Mouse (Mus musculus) liver, embryonic 16.5 days (tissue): ENCODE results near the gene Tuba1b. TPM values are rescaled to one million over a fixed set of nuclear protein-coding genes. Genes with fewer than 3 reads are reported as not detected.

ENCODE experiments used
- ATAC-seq: fragments of 200-750 bp; cut with Nextera tagmentation; 2 replicates; pipeline ENCODE4 v1.8.0; 2017; ENCODE audit warnings: low read depth, mild to moderate bottlenecking, moderate number of reproducible peaks, moderate library complexity
- H3K27ac ChIP-seq: fragments of 300-500 bp; sonication (generic); 2 replicates; pipeline ENCODE4 v1.5.1; 2014; ENCODE audit warnings: mild to moderate bottlenecking, low read length
- H3K27me3 ChIP-seq: fragments of 300-500 bp; sonication (generic); 2 replicates; pipeline ENCODE4 v1.6.1; 2014; ENCODE audit warnings: low read depth, low read length, mixed read lengths; ENCODE audit not compliant: control insufficient read depth, insufficient read depth
- H3K36me3 ChIP-seq: fragments of 300-500 bp; sonication (generic); 2 replicates; pipeline ENCODE4 v1.6.1; 2014; ENCODE audit warnings: mild to moderate bottlenecking; ENCODE audit not compliant: control insufficient read depth, insufficient read depth
- H3K4me1 ChIP-seq: fragments of 300-500 bp; sonication (generic); 2 replicates; pipeline ENCODE4 v1.6.1; 2014; ENCODE audit warnings: low read depth, low read length, mixed read lengths; ENCODE audit not compliant: control insufficient read depth
- H3K4me2 ChIP-seq: fragments of 300-500 bp; sonication (generic); 2 replicates; pipeline ENCODE4 v1.6.1; 2014; ENCODE audit warnings: low read depth, low read length, mixed read lengths
- H3K4me3 ChIP-seq: fragments of 300-500 bp; sonication (generic); 2 replicates; pipeline ENCODE4 v1.5.1; 2014; ENCODE audit warnings: low read depth, mild to moderate bottlenecking, low read length
- H3K9ac ChIP-seq: fragments of 300-500 bp; sonication (generic); 2 replicates; pipeline ENCODE4 v1.6.1; 2014; ENCODE audit warnings: low read depth, low read length
- H3K9me3 ChIP-seq: fragments of 300-500 bp; sonication (generic); replicated peaks from 2 replicates; pipeline ENCODE4 v1.6.1; 2016; ENCODE audit warnings: low read length; ENCODE audit not compliant: control insufficient read depth
- WGBS: fragments of 180-500 bp; shearing (Covaris S2); extraction: QIAGEN DNeasy Blood & Tissue Kit; methylation state at CpG from one replicate; pipeline ENCODE4 v1.1.7; 2014; ENCODE audit not compliant: insufficient replicate concordance; 5-methylcytosine and 5-hydroxymethylcytosine counted together
- polyA plus RNA-seq: library from polyadenylated mRNA; unstranded; fragments of >200 nt; fragmentation: Nextera tagmentation; extraction: Ambion mirVana; gene quantifications from 2 replicates; pipeline ENCODE4 v1.2.1, GENCODE M21; 2015

Gene Tuba1b
- polyA plus RNA-seq, 1 experiment from 2014 or later, result 934 TPM

GRCm38 (mm10) chr15:98891198-98891742 lies 43.1 kb downstream of the Tuba1b start:
- Histone ChIP-seq H3K27me3 (peaks cover 38% of the 10 kb centered on the region), H3K4me1 (peaks cover 32% of the 10 kb centered on the region), H3K9me3 (no peaks in the 10 kb centered on the region), H3K27ac (no peak overlapping the region), H3K4me3 (no peak overlapping the region), H3K36me3 (no peaks in the 10 kb centered on the region), H3K4me2 (peak overlapping the region; percentile 26), H3K9ac (no peak overlapping the region)
- 23% methylated on average over 19 of the region's 19 CpGs for WGBS
- no peak for ATAC-seq

- Histone ChIP-seq H3K27me3 (peaks cover under 1% of the 10 kb centered on the region), H3K36me3 (no peaks in the 10 kb centered on the region), H3K4me3 (no peak overlapping the region), H3K9me3 (no peaks in the 10 kb centered on the region), H3K9ac (no peak overlapping the region), H3K27ac (no peak overlapping the region), H3K4me1 (peaks cover 7% of the 10 kb centered on the region), H3K4me2 (no peak overlapping the region)
- 78% methylated on average over 7 of the region's 7 CpGs for WGBS
- ATAC-seq, result no peak
Measured at GRCm38 (mm10) chr15:98887526-98887925, 46.8 kb downstream of the Tuba1b start.

GRCm38 (mm10) chr15:98886667-98887387 lies 47.5 kb downstream of the Tuba1b start:
- Histone ChIP-seq H3K4me2 (no peak overlapping the region), H3K27ac (no peak overlapping the region), H3K4me3 (no peak overlapping the region), H3K27me3 (no peaks in the 10 kb centered on the region), H3K9ac (no peak overlapping the region), H3K36me3 (no peaks in the 10 kb centered on the region), H3K9me3 (no peaks in the 10 kb centered on the region), H3K4me1 (peaks cover 9% of the 10 kb centered on the region)
- WGBS, result 56% methylated on average over 8 of the region's 8 CpGs
- no peak for ATAC-seq

GRCm38 (mm10) chr15:98884106-98884505 lies 50.3 kb downstream of the Tuba1b start:
- peaks cover 18% of the 10 kb centered on the region for H3K4me1 ChIP-seq
- H3K9me3 ChIP-seq, result no peaks in the 10 kb centered on the region
- no peaks in the 10 kb centered on the region for H3K27me3 ChIP-seq
- no peak overlapping the region for H3K4me3 ChIP-seq
- 68% methylated on average over 1 of the region's 1 CpGs for WGBS
- no peak overlapping the region for H3K4me2 ChIP-seq
- H3K27ac ChIP-seq, result no peak overlapping the region
- H3K9ac ChIP-seq, result no peak overlapping the region
- ATAC-seq, result no peak
- H3K36me3 ChIP-seq, result no peaks in the 10 kb centered on the region

GRCm38 (mm10) chr15:98883661-98884060 lies 50.7 kb downstream of the Tuba1b start:
- H3K9me3 ChIP-seq, result no peaks in the 10 kb centered on the region
- ATAC-seq, result no peak
- no peak overlapping the region for H3K9ac ChIP-seq
- H3K27me3 ChIP-seq, result no peaks in the 10 kb centered on the region
- H3K4me3 ChIP-seq, result no peak overlapping the region
- no peaks in the 10 kb centered on the region for H3K36me3 ChIP-seq
- H3K4me1 ChIP-seq, result peaks cover 18% of the 10 kb centered on the region
- H3K27ac ChIP-seq, result no peak overlapping the region
- no peak overlapping the region for H3K4me2 ChIP-seq

GRCm38 (mm10) chr15:98881656-98882008 lies 52.7 kb downstream of the Tuba1b start:
- H3K27me3 ChIP-seq, result no peaks in the 10 kb centered on the region
- peak overlapping the region; percentile 46 for H3K9ac ChIP-seq
- H3K4me2 ChIP-seq, result peak overlapping the region; percentile 97
- ATAC-seq, result no peak
- WGBS, result 15% methylated on average over 5 of the region's 5 CpGs
- H3K4me3 ChIP-seq, result peak overlapping the region; percentile 84
- H3K4me1 ChIP-seq, result peaks cover 22% of the 10 kb centered on the region
- no peaks in the 10 kb centered on the region for H3K36me3 ChIP-seq
- no peaks in the 10 kb centered on the region for H3K9me3 ChIP-seq
- H3K27ac ChIP-seq, result peak overlapping the region; percentile 69; the same call in 1 of the 2 replicates

Other genes starting within 250 kb of the Tuba1b start
- not detected in 2 replicates for gene Ccdc65, start 226.4 kb downstream of the Tuba1b start, polyA plus RNA-seq
- gene Fkbp11, start 206.4 kb downstream of the Tuba1b start, polyA plus RNA-seq, result 172 and 182 TPM in 2 replicates
- 10.5 and 12.0 TPM in 2 replicates for gene Arf3, start 171.4 kb downstream of the Tuba1b start, polyA plus RNA-seq
- gene Wnt10b, start 156.4 kb downstream of the Tuba1b start, polyA plus RNA-seq, result not detected in 2 replicates
- not detected in 2 replicates for gene Wnt1, start 144.7 kb downstream of the Tuba1b start, polyA plus RNA-seq
- gene Ddn, start 125.1 kb downstream of the Tuba1b start, polyA plus RNA-seq, result not detected in 2 replicates
- gene Prkag1, start 103.0 kb downstream of the Tuba1b start, polyA plus RNA-seq, result 86.8 and 90.6 TPM in 2 replicates
- gene Kmt2d, start 63.4 kb downstream of the Tuba1b start, polyA plus RNA-seq, result 3.9 and 4.0 TPM in 2 replicates
- gene Rhebl1, start 40.0 kb downstream of the Tuba1b start, polyA plus RNA-seq, result 2.9 and 3.4 TPM in 2 replicates
- gene Dhh, start 36.0 kb downstream of the Tuba1b start, polyA plus RNA-seq, result 0.11 TPM in 2 replicates
- gene Lmbr1l, start 16.3 kb downstream of the Tuba1b start, polyA plus RNA-seq, result 4.4 and 4.6 TPM in 2 replicates
- gene Gm49450, start 19.0 kb upstream of the Tuba1b start, polyA plus RNA-seq, result not detected in 2 replicates
- 48.1 and 57.9 TPM in 2 replicates for gene Tuba1a, start 19.1 kb upstream of the Tuba1b start, polyA plus RNA-seq
- 251 and 260 TPM in 2 replicates for gene Tuba1c, start 95.3 kb upstream of the Tuba1b start, polyA plus RNA-seq
- gene Prph, start 120.6 kb upstream of the Tuba1b start, polyA plus RNA-seq, result 0.86 and 1.1 TPM in 2 replicates
- gene Troap, start 140.0 kb upstream of the Tuba1b start, polyA plus RNA-seq, result 13.3 and 15.2 TPM in 2 replicates
- not detected in 2 replicates for gene C1ql4, start 153.3 kb upstream of the Tuba1b start, polyA plus RNA-seq
- 18.5 and 19.2 TPM in 2 replicates for gene Dnajc22, start 158.6 kb upstream of the Tuba1b start, polyA plus RNA-seq
- gene Spats2, start 191.4 kb upstream of the Tuba1b start, polyA plus RNA-seq, result 5.5 and 6.0 TPM in 2 replicates